Mouse (Mus musculus): ENCODE results near the gene Sidt2. TPM values are rescaled to one million over a fixed set of nuclear protein-coding genes. Genes with fewer than 3 reads are reported as not detected.

The Sidt2 gene
- total RNA-seq, 2 experiments from 2014 or later = 66.2 to 72.2 TPM

GRCm38 (mm10) chr9:45931958-45932357 lies 23.1 kb downstream of the Sidt2 start:
- H3K27ac ChIP-seq = peak overlapping the region; percentile 72
- no peak for DNase-seq
- peak overlapping the region; percentile 43; the same call in 1 of the 2 replicates for H3K4me3 ChIP-seq
- no peak for TF ChIP-seq CTCF (IDR thresholded peaks at IDR 0.05)
- intact Hi-C loops (cut with DNase I) = no loop called here

- no peak for TF ChIP-seq CTCF (IDR thresholded peaks at IDR 0.05)
- H3K4me3 ChIP-seq = no peak overlapping the region
- peak overlapping the region; percentile 46 for H3K27ac ChIP-seq
- intact Hi-C loops (cut with DNase I) = no loop called here
- DNase-seq = no peak
Measured at GRCm38 (mm10) chr9:45929285-45929684, 25.8 kb downstream of the Sidt2 start.

- peak overlapping the region; percentile 72 for H3K27ac ChIP-seq
- H3K4me3 ChIP-seq = no peak overlapping the region
- no peak for TF ChIP-seq CTCF (IDR thresholded peaks at IDR 0.05)
- intact Hi-C loops (cut with DNase I) = no loop called here
- DNase-seq = no peak
Measured at GRCm38 (mm10) chr9:45919895-45920294, 35.2 kb downstream of the Sidt2 start.

GRCm38 (mm10) chr9:45917041-45917934 lies 37.8 kb downstream of the Sidt2 start:
- Histone ChIP-seq H3K4me3 (0 out of 2 replicates have a peak overlapping the region, but pooled peaks have one; percentile 13), H3K27ac (peak overlapping the region; percentile 72)
- intact Hi-C loops (cut with DNase I) = no loop called here
- TF ChIP-seq CTCF (IDR thresholded peaks at IDR 0.05) = no peak
- peak; percentile 71 for DNase-seq

- no peak for TF ChIP-seq CTCF (IDR thresholded peaks at IDR 0.05)
- no peak overlapping the region; the same call in 1 of the 2 replicates for H3K27ac ChIP-seq
- intact Hi-C loops (cut with DNase I) = no loop called here
- H3K4me3 ChIP-seq = no peak overlapping the region
- no peak for DNase-seq
Measured at GRCm38 (mm10) chr9:45915659-45916058, 39.4 kb downstream of the Sidt2 start.

GRCm38 (mm10) chr9:45911673-45912072 lies 43.4 kb downstream of the Sidt2 start:
- intact Hi-C loops (cut with DNase I) = loop anchor here (2.0 to 5.0 kb wide), 2 partner anchors 25 to 41 kb away; partner anchors contain the start of gene Tagln
- peak; percentile 86 for TF ChIP-seq CTCF (IDR thresholded peaks at IDR 0.05)
- Histone ChIP-seq H3K4me3 (no peak overlapping the region), H3K27ac (no peak overlapping the region)
- DNase-seq = peak; percentile 73

- DNase-seq = no peak
- H3K4me3 ChIP-seq = no peak overlapping the region
- intact Hi-C loops (cut with DNase I) = loop anchor here (5.0 kb wide), 1 partner anchor 41 kb away; no protein-coding TSS in a partner anchor
- H3K27ac ChIP-seq = no peak overlapping the region
- no peak for TF ChIP-seq CTCF (IDR thresholded peaks at IDR 0.05)
Measured at GRCm38 (mm10) chr9:45910995-45911394, 44.1 kb downstream of the Sidt2 start.

GRCm38 (mm10) chr9:45907078-45907428 lies 48.0 kb downstream of the Sidt2 start:
- intact Hi-C loops (cut with DNase I) = no loop called here
- no peak for DNase-seq
- no peak for TF ChIP-seq CTCF (IDR thresholded peaks at IDR 0.05)
- peak overlapping the region; percentile 99 for H3K27ac ChIP-seq
- H3K4me3 ChIP-seq = peak overlapping the region; percentile 99

GRCm38 (mm10) chr9:45906355-45907077 lies 48.5 kb downstream of the Sidt2 start, which contains the start of the genes Pcsk7 and Rnf214:
Pcsk7 (plus strand) TSS chr9:45906497.
Rnf214 (minus strand) TSS chr9:45906911.
- TF ChIP-seq CTCF (IDR thresholded peaks at IDR 0.05) = peak; percentile 99
- DNase-seq = peak; percentile 98
- peak within 1 kb of the TSS; percentile 99 for H3K4me3 ChIP-seq
- H3K27ac ChIP-seq = peak within 1 kb of the TSS; percentile 99
- intact Hi-C loops (cut with DNase I) = no loop called here

GRCm38 (mm10) chr9:45905811-45906237 lies 49.2 kb downstream of the Sidt2 start:
- no peak for DNase-seq
- no peak for TF ChIP-seq CTCF (IDR thresholded peaks at IDR 0.05)
- intact Hi-C loops (cut with DNase I) = no loop called here
- Histone ChIP-seq H3K27ac (peak overlapping the region; percentile 99), H3K4me3 (peak overlapping the region; percentile 99)

GRCm38 (mm10) chr9:45905196-45905595 lies 49.9 kb downstream of the Sidt2 start:
- intact Hi-C loops (cut with DNase I) = no loop called here
- Histone ChIP-seq H3K4me3 (peak overlapping the region; percentile 99), H3K27ac (peak overlapping the region; percentile 99)
- DNase-seq = no peak
- no peak for TF ChIP-seq CTCF (IDR thresholded peaks at IDR 0.05)

GRCm38 (mm10) chr9:45893681-45894080 lies 61.4 kb downstream of the Sidt2 start:
- no peak overlapping the region for H3K27ac ChIP-seq
- no peak for DNase-seq
- intact Hi-C loops (cut with DNase I) = no loop called here
- TF ChIP-seq CTCF (IDR thresholded peaks at IDR 0.05) = no peak
- no peak overlapping the region for H3K4me3 ChIP-seq

Small RNA genes lying within 50 kb of the gene (microRNA-seq; reads per million reads assigned to microRNA genes)
- gene Mir7087 = not detected

Other genes starting within 250 kb of the Sidt2 start
- gene Cep164, start 126.6 kb downstream of the Sidt2 start, total RNA-seq (2021) = 1 to 10 TPM; 2.0 to 2.5 TPM
- gene Bace1, start 116.7 kb downstream of the Sidt2 start, total RNA-seq (2021) = 10 to 100 TPM; 26.1 to 72.2 TPM
- gene Pcsk7, start 48.8 kb downstream of the Sidt2 start, total RNA-seq (2021) = 10 to 100 TPM in 1 of 2 experiments, 1 to 10 TPM in 1; 9.3 to 12.3 TPM
- 10 to 100 TPM; 25.3 to 31.0 TPM for gene Rnf214, start 48.3 kb downstream of the Sidt2 start, total RNA-seq (2021)
- 10 to 100 TPM; 38.5 to 49.2 TPM for gene Tagln, start 19.2 kb downstream of the Sidt2 start, total RNA-seq (2021)
- gene Pafah1b2, start 57.4 kb upstream of the Sidt2 start, total RNA-seq (2021) = 10 to 100 TPM; 28.0 to 29.5 TPM
- 10 to 100 TPM; 38.0 to 41.1 TPM for gene Sik3, start 57.6 kb upstream of the Sidt2 start, total RNA-seq (2021)

Measured in gastrocnemius, adult 2 months (tissue).